Mouse (Mus musculus) bone marrow macrophage, adult 2 months (primary cell): ENCODE measurements around the gene Ywhah.

ENCODE experiments used
- CTCF ChIP-seq: IDR thresholded peaks from 2 replicates; pipeline ENCODE4 v1.5.1; 2012; ENCODE audit warnings: low read depth, mild to moderate bottlenecking, low read length, moderate library complexity
- POLR2A ChIP-seq: IDR thresholded peaks from 2 replicates; pipeline ENCODE4 v1.6.1; 2012; ENCODE audit warnings: mild to moderate bottlenecking, low read depth, low read length, borderline replicate concordance

- no peak for TF ChIP-seq CTCF
- TF ChIP-seq POLR2A = no peak
Observed at GRCm38 (mm10) chr5:32997686-32998085, 20.9 kb upstream of the Ywhah start.
